Mouse (Mus musculus) lung, embryonic 14.5 days (tissue): ENCODE data around the gene Ehhadh. TPM values are rescaled to one million over a fixed set of nuclear protein-coding genes. Genes with fewer than 3 reads are reported as not detected.

Experiments
- ATAC-seq: fragments of 200-750 bp; cut with Nextera tagmentation; 2 replicates; pipeline ENCODE4 v1.8.0; 2017; ENCODE audit warnings: mild to moderate bottlenecking, moderate TSS enrichment, moderate library complexity; ENCODE audit not compliant: insufficient read depth
- DNase-seq: peaks from one replicate; pipeline ENCODE4 v3.0.0-alpha.2; 2015
- H3K27ac ChIP-seq: fragments of 300-500 bp; sonication (generic); 2 replicates; pipeline ENCODE4 v1.5.1; 2014; ENCODE audit warnings: low read depth, mild to moderate bottlenecking, moderate library complexity
- H3K27me3 ChIP-seq: fragments of 300-500 bp; sonication (generic); 2 replicates; pipeline ENCODE4 v1.6.1; 2014; ENCODE audit warnings: low read length, control low read depth; ENCODE audit not compliant: insufficient read depth
- H3K36me3 ChIP-seq: fragments of 300-500 bp; sonication (generic); 2 replicates; pipeline ENCODE4 v1.6.1; 2014; ENCODE audit warnings: control low read depth; ENCODE audit not compliant: insufficient read depth
- H3K4me1 ChIP-seq: fragments of 300-500 bp; sonication (generic); 2 replicates; pipeline ENCODE4 v1.6.1; 2014; ENCODE audit warnings: antibody characterized with exemption, control low read depth; ENCODE audit not compliant: insufficient read depth
- H3K4me2 ChIP-seq: fragments of 300-500 bp; sonication (generic); 2 replicates; pipeline ENCODE4 v1.6.1; 2014; ENCODE audit warnings: mild to moderate bottlenecking
- H3K4me3 ChIP-seq: fragments of 300-500 bp; sonication (generic); 2 replicates; pipeline ENCODE4 v1.5.1; 2014; ENCODE audit warnings: low read depth, low read length
- H3K9ac ChIP-seq: fragments of 300-500 bp; sonication (generic); 2 replicates; pipeline ENCODE4 v1.6.1; 2014
- H3K9me3 ChIP-seq: fragments of 300-500 bp; sonication (generic); 2 replicates; pipeline ENCODE4 v1.6.1; 2016; ENCODE audit warnings: low read depth, low read length, control low read depth
- CTCF ChIP-seq: IDR thresholded peaks from 2 replicates; pipeline ENCODE4 v1.5.1; 2016; ENCODE audit warnings: antibody characterized with exemption, low read depth
- WGBS: fragments of 180-500 bp; shearing (Covaris S2); extraction: QIAGEN DNeasy Blood & Tissue Kit; methylation state at CpG from one replicate; pipeline ENCODE4 v1.1.7; 2014; 5-methylcytosine and 5-hydroxymethylcytosine counted together
- polyA plus RNA-seq: library from polyadenylated mRNA; unstranded; fragments of >200 nt; fragmentation: Nextera tagmentation; extraction: Ambion mirVana; gene quantifications from 2 replicates; pipeline ENCODE4 v1.2.1, GENCODE M21; 2014

The Ehhadh gene
- 1.6 and 2.4 TPM in 2 replicates for polyA plus RNA-seq

DNA sequence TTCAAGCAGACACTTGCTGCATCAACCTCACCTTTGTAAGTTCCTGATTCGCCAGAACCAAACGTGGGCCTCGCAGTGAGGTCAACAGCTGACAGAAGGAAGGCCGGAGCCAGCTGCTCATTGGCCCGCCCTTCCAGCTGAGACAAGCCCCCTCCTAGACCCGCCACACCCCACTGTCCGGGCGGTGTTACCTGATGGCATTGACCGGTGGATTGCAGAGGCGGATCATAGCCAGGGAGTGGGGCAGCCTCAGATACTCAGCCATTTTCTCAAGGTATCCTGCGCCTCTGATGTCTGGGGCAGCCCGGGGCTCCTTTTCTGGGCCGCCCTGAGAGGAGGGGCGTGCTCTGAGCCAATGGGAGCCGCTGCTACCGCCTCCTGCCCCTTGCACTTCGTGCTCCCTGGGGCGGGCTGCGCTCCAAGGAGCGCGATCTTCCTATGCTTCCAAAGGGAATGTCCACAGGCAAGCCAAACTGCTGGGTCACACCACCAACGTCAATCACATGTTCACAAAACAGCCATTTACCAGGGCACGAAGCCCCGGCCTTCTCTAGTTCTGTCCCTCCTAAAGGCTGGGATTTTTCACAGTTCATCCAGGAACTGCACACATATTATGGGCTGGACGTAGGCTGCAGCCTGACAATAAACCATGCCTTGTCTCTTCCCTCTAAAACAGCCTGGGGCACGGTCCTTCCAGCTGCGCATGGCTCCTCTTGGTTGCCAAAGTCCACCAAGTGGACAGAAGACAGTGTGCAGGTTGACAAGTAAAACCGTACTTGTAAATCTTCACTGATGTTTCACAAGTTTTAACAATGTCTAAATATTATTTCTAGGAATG lies at the start of gene Ehhadh:
Ehhadh (minus strand) TSS at position 292 of the 838 bp plus-strand sequence.
- ATAC-seq (peak; percentile 96), DNase-seq (peak; percentile 77)
- Histone ChIP-seq H3K27ac (no peak within 1 kb of the TSS), H3K4me2 (peak within 1 kb of the TSS; percentile 72), H3K36me3 (no peaks in the 10 kb centered on the region), H3K4me1 (no peaks in the 10 kb centered on the region), H3K9me3 (no peaks in the 10 kb centered on the region), H3K9ac (peak within 1 kb of the TSS; percentile 51), H3K27me3 (no peaks in the 10 kb centered on the region), H3K4me3 (peak within 1 kb of the TSS; percentile 46)
- TF ChIP-seq CTCF: no peak
- WGBS: 7% methylated on average over 28 of the region's 28 CpGs

- TF ChIP-seq CTCF: peak; percentile 60
- no peak for ATAC-seq
Measured at GRCm38 (mm10) chr16:21836311-21837072, 48.9 kb upstream of the Ehhadh start.

DNA sequence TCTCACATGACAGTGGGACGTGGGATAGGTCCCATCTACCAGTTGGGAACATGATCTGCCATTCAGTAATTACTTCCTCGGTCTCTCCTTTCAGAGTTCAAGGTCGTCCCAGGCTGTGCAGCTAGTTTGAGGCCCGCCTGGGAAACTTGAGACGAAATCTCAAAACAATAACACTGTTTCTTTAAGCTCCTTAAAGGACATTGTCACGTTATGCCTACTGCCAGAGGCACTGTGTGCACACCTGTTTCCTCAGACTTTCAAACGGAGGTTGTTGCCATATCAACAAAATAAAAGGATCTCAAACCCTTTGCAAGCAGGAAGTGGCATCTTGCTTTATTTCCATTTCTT lies 48.0 kb upstream of the Ehhadh start:
- Histone ChIP-seq H3K4me3 (no peak overlapping the region), H3K4me2 (no peak overlapping the region), H3K9ac (no peak overlapping the region), H3K27me3 (no peaks in the 10 kb centered on the region), H3K4me1 (0 out of 2 replicates have a peak, but pooled peaks cover 2% of the 10 kb centered on the region), H3K36me3 (no peaks in the 10 kb centered on the region), H3K9me3 (no peaks in the 10 kb centered on the region), H3K27ac (no peak overlapping the region)
- ATAC-seq (no peak), DNase-seq (no peak)
- TF ChIP-seq CTCF: no peak
- WGBS: 41% methylated on average over 7 of the region's 7 CpGs

More at GRCm38 (mm10) chr16:21836311-21837072, 48.9 kb upstream of the Ehhadh start:
- Histone ChIP-seq H3K9ac (no peak overlapping the region), H3K4me2 (no peak overlapping the region), H3K9me3 (no peaks in the 10 kb centered on the region), H3K4me1 (0 out of 2 replicates have a peak, but pooled peaks cover 2% of the 10 kb centered on the region), H3K27ac (no peak overlapping the region), H3K4me3 (no peak overlapping the region), H3K36me3 (no peaks in the 10 kb centered on the region), H3K27me3 (no peaks in the 10 kb centered on the region)
- peak; percentile 60 for DNase-seq
- 47% methylated on average over 7 of the region's 7 CpGs for WGBS

GRCm38 (mm10) chr16:21834866-21835583 lies 47.4 kb upstream of the Ehhadh start:
- no peak overlapping the region for H3K27ac ChIP-seq
- no peak overlapping the region for H3K9ac ChIP-seq
- no peak for DNase-seq
- H3K4me1 ChIP-seq: 0 out of 2 replicates have a peak, but pooled peaks cover 2% of the 10 kb centered on the region
- H3K4me2 ChIP-seq: no peak overlapping the region
- H3K27me3 ChIP-seq: no peaks in the 10 kb centered on the region
- no peaks in the 10 kb centered on the region for H3K36me3 ChIP-seq
- no peaks in the 10 kb centered on the region for H3K9me3 ChIP-seq
- WGBS: 80% methylated on average over 8 of the region's 8 CpGs
- ATAC-seq: no peak
- H3K4me3 ChIP-seq: no peak overlapping the region
- no peak for TF ChIP-seq CTCF

DNA sequence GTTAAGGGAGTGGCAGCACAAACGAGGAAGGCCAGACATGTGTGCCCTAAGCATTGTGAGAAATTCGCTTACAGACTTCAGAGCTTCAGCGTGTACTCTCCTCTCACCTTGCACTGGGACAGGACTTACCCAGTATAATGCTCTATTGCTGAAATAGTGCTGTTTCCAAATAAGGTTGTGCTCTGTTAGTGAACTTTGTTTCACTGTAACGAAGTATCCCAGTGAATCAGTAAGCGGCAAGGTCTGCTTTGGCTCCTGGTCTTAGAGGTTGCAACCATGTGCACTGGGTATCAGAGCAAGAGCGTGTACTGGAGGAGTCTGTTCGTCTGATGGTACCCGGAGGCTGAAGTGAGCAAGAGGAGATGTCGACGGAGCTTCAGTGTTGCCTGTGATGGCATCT lies 46.4 kb upstream of the Ehhadh start:
- WGBS: 77% methylated on average over 10 of the region's 10 CpGs

GRCm38 (mm10) chr16:21833469-21833868 lies 45.9 kb upstream of the Ehhadh start:
- WGBS: 61% methylated on average over 1 of the region's 1 CpGs
- H3K4me2 ChIP-seq: no peak overlapping the region
- ATAC-seq (no peak), DNase-seq (no peak)
- peak; percentile 11; the same call in 1 of the 2 replicates for TF ChIP-seq CTCF
- H3K27me3 ChIP-seq: no peaks in the 10 kb centered on the region
- 0 out of 2 replicates have a peak, but pooled peaks cover 2% of the 10 kb centered on the region for H3K4me1 ChIP-seq
- no peak overlapping the region for H3K4me3 ChIP-seq
- H3K9me3 ChIP-seq: no peaks in the 10 kb centered on the region
- H3K27ac ChIP-seq: no peak overlapping the region
- H3K36me3 ChIP-seq: no peaks in the 10 kb centered on the region
- H3K9ac ChIP-seq: no peak overlapping the region

More for the DNA sequence above, 46.4 kb upstream of the Ehhadh start:
- no peaks in the 10 kb centered on the region for H3K27me3 ChIP-seq
- no peak for TF ChIP-seq CTCF
- H3K4me2 ChIP-seq: no peak overlapping the region
- H3K4me1 ChIP-seq: 0 out of 2 replicates have a peak, but pooled peaks cover 2% of the 10 kb centered on the region
- DNase-seq (no peak), ATAC-seq (no peak)
- H3K9me3 ChIP-seq: no peaks in the 10 kb centered on the region
- H3K9ac ChIP-seq: no peak overlapping the region
- H3K36me3 ChIP-seq: no peaks in the 10 kb centered on the region
- no peak overlapping the region for H3K27ac ChIP-seq
- H3K4me3 ChIP-seq: no peak overlapping the region
